Mouse (Mus musculus) left cerebral cortex, adult 18-20 months (tissue): ENCODE measurements around the gene Phf2. TPM values are rescaled to one million over a fixed set of nuclear protein-coding genes. Genes with fewer than 3 reads are reported as not detected.

ENCODE experiments used
- total RNA-seq, 2 experiments: library from RNA; stranded (reverse); gene quantifications; 2 replicates each; pipeline ENCODE4 v1.2.3; 2021

The Phf2 gene
- total RNA-seq, 2 experiments from 2014 or later = 34.8 to 39.7 TPM

Other genes with a start within 250 kb of the Phf2 start
- 10 to 100 TPM; 21.8 to 23.5 TPM for gene Ptpdc1, start 245.5 kb downstream of the Phf2 start, total RNA-seq
- gene Barx1, start 208.1 kb downstream of the Phf2 start, total RNA-seq = not detected
- gene Fam120a, start 96.9 kb upstream of the Phf2 start, total RNA-seq = 100 to 1,000 TPM; 106 to 111 TPM